Comparison of ENCODE assay signal across 9 mouse cellular contexts in the genomic region with DNA sequence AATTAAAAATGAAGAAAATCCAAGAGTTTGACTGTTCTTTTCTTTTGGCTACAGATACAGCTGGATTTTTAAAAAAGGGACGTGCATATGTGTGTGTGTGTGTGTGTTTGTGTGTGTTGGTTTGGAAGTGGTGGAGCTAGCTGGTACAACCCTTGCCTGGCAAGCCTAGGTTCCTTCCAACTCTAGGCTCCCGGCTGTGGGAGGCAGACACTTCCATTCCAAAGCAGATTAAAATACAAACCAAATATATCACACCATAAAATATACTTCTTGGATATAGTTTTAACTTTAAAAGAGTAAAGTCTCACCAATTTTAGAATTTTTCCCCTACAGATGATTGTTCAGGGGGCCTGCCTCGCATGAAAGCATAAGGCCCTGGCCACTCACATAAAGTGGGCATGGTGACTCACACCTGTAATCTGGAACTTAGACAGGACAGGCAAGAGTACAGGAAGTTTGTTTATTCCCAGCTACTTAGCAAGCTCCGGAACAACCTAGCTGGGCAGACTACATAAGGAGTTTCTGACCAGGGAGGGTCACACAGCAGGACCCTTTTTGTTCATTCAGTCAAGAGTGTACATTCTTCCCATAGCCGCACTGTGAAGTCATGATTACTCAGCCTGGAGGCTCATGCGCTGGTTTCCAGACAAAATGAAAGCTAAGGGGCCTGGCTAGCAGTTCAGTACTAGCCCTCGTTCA. TPM values are rescaled to one million over a fixed set of nuclear protein-coding genes. Genes with fewer than 3 reads are reported as not detected.
DNase-seq lines count a peak whose midpoint lies in the region; ATAC-seq and TF ChIP-seq lines count a peak whose summit lies in the region.
"Had no signal": no experiment of that assay in that cellular context is flagged by ENCODE, and none has a peak within 500 bp of the region (broad histone marks: within the 10 kb centered on the region; RNA-seq: fewer than 3 reads in every experiment).

No protein-coding gene starts in this region.

- ATAC-seq in kidney, embryonic 14.5 days (ENCODE audit: low FRiP score, low TSS enrichment) = no peak
- ATAC-seq in neural tube, embryonic 15.5 days (ENCODE audit: low FRiP score) = no peak
- ATAC-seq: activated CD4-positive, CD25-positive, alpha-beta regulatory T cell, adult 4 months had no signal

- WGBS in kidney, embryonic 14.5 days = 69% methylated on average over 7 of the region's 7 CpGs
- WGBS in neural tube, embryonic 15.5 days = 65% methylated on average over 7 of the region's 7 CpGs

- no peak overlapping the region for H3K9ac ChIP-seq in kidney, embryonic 14.5 days (ENCODE audit: low read depth, low read length)
- H3K9ac ChIP-seq in neural tube, embryonic 15.5 days (replicated peaks) = no peak overlapping the region

- no peak for TF ChIP-seq CTCF in embryonic fibroblast, embryonic 13.5 days (IDR thresholded peaks at IDR 0.05; ENCODE audit: borderline replicate concordance, insufficient read depth, low read length)

- no peaks in the 10 kb centered on the region for H3K4me1 ChIP-seq in kidney, embryonic 14.5 days (ENCODE audit: control insufficient read depth, insufficient read depth, low read length)
- H3K4me1 ChIP-seq in embryonic fibroblast, embryonic 13.5 days (ENCODE audit: control insufficient read depth, insufficient read depth, low read length) = peaks cover 13% of the 10 kb centered on the region
- H3K4me1 ChIP-seq in neural tube, embryonic 15.5 days = no peaks in the 10 kb centered on the region

- H3K4me2 ChIP-seq in kidney, embryonic 14.5 days (replicated peaks; ENCODE audit: low read depth, low read length) = no peak overlapping the region
- H3K4me2 ChIP-seq in neural tube, embryonic 15.5 days = no peak overlapping the region

- no peak for DNase-seq in kidney, adult 11 months
- DNase-seq in Muller cell, postnatal 12 days (ENCODE audit: inconsistent ontology term) = peak; percentile 95
- peak; percentile 81 for DNase-seq in lung, postnatal 25 days (ENCODE audit: low spot score)
- DNase-seq in thymus, postnatal 36 days = no peak
- DNase-seq in adrenal gland, postnatal 25 days = no peak

- no peaks in the 10 kb centered on the region for H3K27me3 ChIP-seq in kidney, embryonic 14.5 days (ENCODE audit: control insufficient read depth, insufficient read depth, low read length)
- no peaks in the 10 kb centered on the region for H3K27me3 ChIP-seq in neural tube, embryonic 15.5 days (replicated peaks)

- H3K36me3 ChIP-seq in kidney, embryonic 14.5 days (ENCODE audit: control insufficient read depth, insufficient read depth, low read length) = peaks cover 10% of the 10 kb centered on the region; the same call in 1 of the 2 replicates
- peaks cover 11% of the 10 kb centered on the region for H3K36me3 ChIP-seq in neural tube, embryonic 15.5 days

- TF ChIP-seq POLR2A in embryonic fibroblast, embryonic 13.5 days (IDR thresholded peaks at IDR 0.05; ENCODE audit: low read depth, low read length) = peak; percentile 15; the same call in 1 of the 2 replicates

- no peak overlapping the region for H3K4me3 ChIP-seq in kidney, embryonic 14.5 days (ENCODE audit: low read length)
- H3K4me3 ChIP-seq in embryonic fibroblast, embryonic 13.5 days (ENCODE audit: insufficient read depth, low read length) = no peak overlapping the region
- no peak overlapping the region for H3K4me3 ChIP-seq in neural tube, embryonic 15.5 days (replicated peaks)

- H3K27ac ChIP-seq in kidney, embryonic 14.5 days (ENCODE audit: low read depth, low read length) = 0 out of 2 replicates have a peak overlapping the region, but pooled peaks have one; percentile 19
- peak overlapping the region; percentile 99 for H3K27ac ChIP-seq in embryonic fibroblast, embryonic 13.5 days (ENCODE audit: insufficient read depth, low read length)
- no peak overlapping the region for H3K27ac ChIP-seq in neural tube, embryonic 15.5 days (replicated peaks)

- H3K9me3 ChIP-seq in kidney, embryonic 14.5 days (ENCODE audit: control insufficient read depth, low read length) = no peaks in the 10 kb centered on the region
- H3K9me3 ChIP-seq in neural tube, embryonic 15.5 days (replicated peaks) = no peaks in the 10 kb centered on the region

RNA-seq across cellular contexts. Expression of a gene that starts 37.4 kb away (rescaled TPM):
- 139 and 141 TPM in 2 replicates for polyA plus RNA-seq in kidney, embryonic 14.5 days (2014; fragmentation: Nextera tagmentation; extraction: Ambion mirVana)
- polyA plus RNA-seq in embryonic fibroblast, embryonic 13.5 days (2011; ENCODE audit: insufficient read length, low read depth, missing spikeins) = 525 and 577 TPM in 2 replicates
- polyA plus RNA-seq in neural tube, embryonic 15.5 days (2015; fragmentation: Nextera tagmentation; extraction: Ambion mirVana) = 126 and 132 TPM in 2 replicates
- total RNA-seq in adrenal gland, postnatal 25 days (2021) = 105 and 162 TPM in 2 replicates

RNA-seq across cellular contexts. Expression of a gene that starts 37.5 kb away (rescaled TPM):
- polyA plus RNA-seq in kidney, embryonic 14.5 days (2014; fragmentation: Nextera tagmentation; extraction: Ambion mirVana) = 38.6 and 41.1 TPM in 2 replicates
- 18.3 and 19.1 TPM in 2 replicates for polyA plus RNA-seq in embryonic fibroblast, embryonic 13.5 days (2011; ENCODE audit: insufficient read length, low read depth, missing spikeins)
- polyA plus RNA-seq in neural tube, embryonic 15.5 days (2015; fragmentation: Nextera tagmentation; extraction: Ambion mirVana) = 30.9 TPM in 2 replicates
- 18.2 and 18.8 TPM in 2 replicates for total RNA-seq in adrenal gland, postnatal 25 days (2021)

Comparison
In these comparisons a context has a peak if more than half of its experiments do, and no peak if none do; other contexts are left out.
1. DNase-seq: peak in Muller cell, postnatal 12 days (single experiment) and lung, postnatal 25 days (single experiment); none in kidney, adult 11 months (single experiment), thymus, postnatal 36 days (0 of 2) and adrenal gland, postnatal 25 days (single experiment).